Mouse (Mus musculus) myocyte (in vitro differentiated cells): ENCODE measurements at regions not wholly inside any gene's neighbourhood (a gene's known extent, or its start where the extent isn't known, plus 50 kb on each side); places are given as distances from the start of the nearest gene placed in this dataset.

Source experiments
- CEBPB ChIP-seq: IDR thresholded peaks from 2 replicates; pipeline ENCODE4 v1.6.1; 2011; ENCODE audit warnings: mild to moderate bottlenecking, moderate library complexity; ENCODE audit not compliant: poor library complexity, insufficient read depth, severe bottlenecking
- E2F4 ChIP-seq: IDR thresholded peaks from one replicate; pipeline ENCODE4 v1.6.1; 2011; ENCODE audit warnings: mild to moderate bottlenecking, control low read depth, moderate library complexity; ENCODE audit not compliant: insufficient read depth
- MAX ChIP-seq: IDR thresholded peaks from one replicate; pipeline ENCODE4 v1.6.1; 2011; ENCODE audit warnings: low read depth, mild to moderate bottlenecking, control low read depth
- MYOD1 ChIP-seq, 3 experiments: IDR thresholded peaks; one replicate each; pipeline ENCODE4 v1.6.1; 2011; ENCODE audit warnings: control low read depth in 2 of 3, low read depth in 2 of 3, mild to moderate bottlenecking in 2 of 3, moderate library complexity in 1 of 3; ENCODE audit not compliant: insufficient read length in 2 of 3, control insufficient read depth in 1 of 3
- MYOG ChIP-seq, 3 experiments: IDR thresholded peaks; one replicate each; pipeline ENCODE4 v1.6.1; 2011; ENCODE audit warnings: control low read depth in 2 of 3, low read depth in 2 of 3, mild to moderate bottlenecking in 2 of 3; ENCODE audit not compliant: insufficient read length in 2 of 3, control insufficient read depth in 1 of 3, insufficient read depth in 1 of 3
- POLR2A ChIP-seq: IDR thresholded peaks from one replicate; pipeline ENCODE4 v1.6.1; 2011; ENCODE audit warnings: low read depth, mild to moderate bottlenecking, control low read depth, moderate library complexity; ENCODE audit not compliant: insufficient read length
- POLR2AphosphoS2 ChIP-seq: IDR thresholded peaks from one replicate; pipeline ENCODE4 v1.6.1; 2011; ENCODE audit warnings: low read depth, control low read depth; ENCODE audit not compliant: insufficient read length
- TCF12 ChIP-seq: IDR thresholded peaks from one replicate; pipeline ENCODE4 v1.6.1; 2011; ENCODE audit warnings: mild to moderate bottlenecking, control low read depth; ENCODE audit not compliant: poor library complexity, insufficient read depth, severe bottlenecking
- USF1 ChIP-seq: IDR thresholded peaks from one replicate; pipeline ENCODE4 v1.6.1; 2011; ENCODE audit warnings: low read depth, mild to moderate bottlenecking, control low read depth, moderate library complexity

DNA sequence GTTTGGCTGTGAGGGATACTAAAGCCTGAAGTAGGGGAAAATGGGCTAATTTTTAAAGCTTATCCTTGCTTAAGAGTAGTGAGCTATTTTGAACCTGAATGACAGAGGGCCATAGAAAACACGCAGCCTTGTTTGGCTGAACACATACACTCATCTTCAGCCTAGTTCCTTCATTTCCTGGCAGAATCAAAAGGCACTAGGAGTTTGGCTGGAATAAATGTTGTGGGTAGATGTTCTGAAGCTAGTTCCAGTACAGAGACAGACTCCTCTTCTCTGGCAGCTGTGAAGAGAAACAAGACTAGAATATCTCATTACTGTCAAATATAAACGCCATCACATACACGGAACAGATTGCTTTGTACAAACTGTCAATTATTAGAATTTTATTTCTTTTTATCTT is 809.5 kb downstream of the Car8 start:
- TF ChIP-seq POLR2A (no peak), E2F4 (no peak), MAX (no peak), USF1 (no peak), POLR2AphosphoS2 (no peak), MYOG (IDR thresholded peaks at IDR 0.05; ENCODE audit: control insufficient read depth in 1 of 3, insufficient read depth in 1 of 3, insufficient read length in 2 of 3, low read depth in 2 of 3) (no peak), CEBPB (no peak), TCF12 (no peak), MYOD1 (IDR thresholded peaks at IDR 0.05; ENCODE audit: control insufficient read depth in 1 of 3, insufficient read length in 2 of 3, low read depth in 2 of 3) (no peak)
